Mouse (Mus musculus): ENCODE data around the gene Alpk1.

Gene Alpk1

DNA sequence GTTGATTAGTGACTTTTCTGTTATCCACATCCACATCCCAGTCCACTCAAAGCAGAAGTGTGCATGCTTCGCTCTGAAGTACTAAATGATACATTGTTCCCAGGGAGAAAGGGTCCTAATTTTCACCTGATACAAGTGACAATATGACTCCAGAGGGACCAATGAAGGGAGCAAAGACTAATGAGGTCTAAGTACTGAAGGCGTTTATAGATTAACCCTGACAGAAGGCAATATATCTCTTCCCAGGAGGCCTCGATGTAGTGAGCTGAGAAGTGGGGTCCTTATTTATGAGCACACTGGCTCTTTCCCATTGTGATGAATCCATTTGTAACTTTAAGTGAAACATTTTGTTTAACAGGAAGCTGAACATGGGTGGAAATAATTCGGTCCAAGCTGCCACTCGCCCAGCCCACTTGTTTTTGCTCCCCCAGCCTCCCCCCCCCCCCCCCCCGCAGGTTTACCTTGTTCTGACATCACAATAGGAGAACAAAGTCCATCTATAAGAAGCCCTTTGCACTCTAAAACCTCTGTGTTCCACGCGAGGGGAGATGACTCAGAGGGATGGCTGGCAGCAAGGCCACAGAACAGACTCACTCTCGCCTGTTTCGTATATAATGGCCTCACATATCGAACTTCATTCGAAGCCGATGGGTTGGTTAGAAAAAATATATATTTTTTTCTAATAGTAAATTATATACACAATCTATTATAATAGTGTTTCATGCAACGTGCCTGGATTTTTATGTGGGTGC, 36.5 kb downstream of the Alpk1 start:
- DNase-seq (ENCODE audit: low spot score in 2 of 2): no peak

DNA sequence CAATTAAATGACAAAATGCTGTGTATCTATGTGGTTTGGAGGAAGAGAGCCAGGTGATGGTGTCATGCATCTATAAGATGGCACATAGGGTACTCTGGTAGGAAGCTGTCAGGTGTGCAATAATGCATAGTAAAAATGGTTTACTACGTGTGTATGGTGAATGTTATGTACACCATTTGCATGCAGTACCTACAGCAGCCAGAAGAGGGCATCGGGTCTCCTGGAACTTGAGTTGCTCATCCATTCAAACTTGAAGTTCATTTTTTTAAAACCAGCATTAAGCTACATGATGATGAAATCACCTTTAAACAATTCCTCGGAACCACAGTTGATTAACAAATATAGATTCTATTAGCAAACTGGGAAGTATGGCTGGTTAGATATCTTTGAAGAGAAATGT, 38.9 kb downstream of the Alpk1 start:
- no peak for DNase-seq (ENCODE audit: low spot score in 2 of 2)

DNA sequence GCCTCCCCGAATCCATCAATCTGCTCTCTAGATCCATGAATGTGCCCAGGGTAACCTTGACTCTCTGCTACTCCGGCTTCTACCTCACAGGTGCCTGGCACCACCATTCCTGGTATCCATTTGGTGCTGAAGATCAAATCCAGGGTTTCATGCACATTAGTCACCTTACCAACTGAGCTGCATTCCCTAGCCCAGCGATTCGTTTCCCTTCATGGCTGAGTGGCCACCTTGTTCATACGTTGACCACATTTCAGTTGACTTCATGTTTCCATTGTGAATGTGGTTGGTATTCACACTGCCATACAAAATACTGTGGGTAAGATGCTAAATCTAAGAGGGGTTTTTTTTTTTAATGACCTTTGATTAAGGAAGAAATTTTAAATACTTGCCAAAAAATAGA, 42.5 kb downstream of the Alpk1 start:
- no peak for DNase-seq (ENCODE audit: low spot score in 2 of 2)

DNA sequence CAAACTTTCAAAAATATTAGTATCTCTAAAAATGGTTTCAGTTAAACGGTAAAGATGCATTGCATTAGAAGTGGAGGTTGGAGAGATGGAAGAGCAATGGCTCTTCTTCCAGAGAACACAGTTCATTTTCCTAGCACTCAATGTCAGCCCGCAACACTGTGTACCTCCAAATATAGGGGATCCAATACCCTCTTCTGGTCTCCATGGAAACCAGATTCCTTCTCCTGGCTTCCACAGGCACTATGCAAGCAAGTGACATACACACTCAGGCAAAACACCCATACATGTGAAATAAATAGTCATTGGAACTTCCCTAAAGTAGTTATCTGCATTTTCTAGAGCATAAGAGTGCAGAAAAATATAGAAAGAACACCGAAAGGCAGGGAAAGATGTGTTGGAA, 44.9 kb downstream of the Alpk1 start:
- no peak for DNase-seq (ENCODE audit: low spot score in 2 of 2)

DNA sequence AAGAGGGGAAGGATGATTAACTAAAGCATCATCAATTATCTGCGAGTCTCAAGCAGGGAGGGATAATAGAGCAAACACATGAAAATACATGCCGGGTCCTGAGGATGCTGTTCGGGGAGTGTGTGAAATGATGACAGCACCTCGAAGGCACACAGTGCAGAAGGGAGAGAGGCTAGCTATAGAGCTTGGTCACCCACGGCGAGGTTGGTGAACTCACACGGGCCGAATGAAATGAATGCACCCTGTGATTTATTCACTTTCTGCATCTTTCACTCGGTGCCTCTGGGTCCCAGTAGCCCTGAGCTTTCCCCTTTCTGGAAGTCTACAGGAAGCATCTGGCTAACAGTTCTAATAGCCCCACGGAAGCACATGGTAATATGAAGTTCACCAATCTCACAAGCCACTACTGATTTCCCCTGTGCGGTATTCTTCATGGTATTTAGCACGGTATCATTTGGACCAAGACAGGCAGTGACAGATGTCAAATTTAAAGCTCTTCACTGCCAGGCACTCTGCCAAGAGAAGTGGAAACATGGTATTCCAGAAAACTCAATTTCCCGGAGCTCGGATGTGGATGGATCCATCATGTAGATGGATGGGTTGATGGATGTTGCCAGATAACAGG, 50.7 kb downstream of the Alpk1 start:
- peak in 1 of 2 experiments; percentile 47 for DNase-seq (ENCODE audit: low spot score in 2 of 2)

DNA sequence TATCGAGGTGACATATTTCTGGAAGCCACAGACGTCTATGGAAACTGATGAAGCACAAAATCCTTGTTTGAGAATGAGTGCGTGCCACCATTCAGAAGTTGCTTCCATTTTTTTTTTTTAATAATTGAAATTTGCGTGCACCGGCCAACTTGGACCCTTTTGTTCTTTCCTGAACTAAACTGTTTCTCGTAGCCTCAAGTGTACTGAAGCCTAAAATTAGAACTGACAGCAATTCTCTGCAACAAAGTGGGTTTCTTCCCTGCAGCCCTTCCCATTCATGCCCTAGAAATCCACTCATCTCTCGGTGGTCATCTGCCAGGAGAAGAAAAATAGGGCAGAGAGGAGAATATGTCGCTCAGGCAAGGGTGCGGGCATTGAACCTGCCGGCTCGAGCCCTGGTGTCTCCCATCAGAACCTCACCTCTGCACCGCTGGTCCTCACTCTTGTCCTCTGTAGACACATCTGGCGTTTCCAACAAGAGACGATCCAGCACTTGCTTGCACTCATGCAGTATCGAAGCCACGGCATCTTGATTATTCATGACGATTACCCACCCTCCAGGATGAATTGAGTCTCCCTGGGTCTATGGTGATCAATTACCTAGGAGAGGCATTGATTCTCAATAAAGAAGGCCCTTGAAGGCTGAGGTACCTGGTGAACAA, 51.3 kb downstream of the Alpk1 start:
- peak in 1 of 2 experiments; percentile 44 for DNase-seq (ENCODE audit: low spot score in 2 of 2)

DNA sequence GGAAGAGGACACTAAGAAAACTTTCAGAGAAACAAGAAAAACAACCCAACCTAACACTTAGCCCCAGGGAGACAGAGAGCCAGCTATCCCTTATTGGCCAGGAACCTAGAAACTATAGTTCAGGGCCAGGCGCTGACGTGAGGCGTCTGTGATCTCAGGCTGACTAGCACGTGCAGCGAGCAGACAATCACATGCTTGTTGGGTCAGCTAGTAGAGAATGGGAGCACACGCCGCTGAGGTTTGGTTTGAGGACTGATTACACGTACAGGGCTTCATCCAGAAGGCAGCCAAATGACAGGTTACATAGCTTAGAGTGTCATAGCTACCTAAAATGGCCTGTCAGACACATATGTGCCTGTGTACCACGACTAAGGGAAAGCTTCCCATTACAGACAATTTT, 52.3 kb downstream of the Alpk1 start:
- DNase-seq (ENCODE audit: low spot score in 2 of 2): peak in 1 of 2 experiments; percentile 35

DNA sequence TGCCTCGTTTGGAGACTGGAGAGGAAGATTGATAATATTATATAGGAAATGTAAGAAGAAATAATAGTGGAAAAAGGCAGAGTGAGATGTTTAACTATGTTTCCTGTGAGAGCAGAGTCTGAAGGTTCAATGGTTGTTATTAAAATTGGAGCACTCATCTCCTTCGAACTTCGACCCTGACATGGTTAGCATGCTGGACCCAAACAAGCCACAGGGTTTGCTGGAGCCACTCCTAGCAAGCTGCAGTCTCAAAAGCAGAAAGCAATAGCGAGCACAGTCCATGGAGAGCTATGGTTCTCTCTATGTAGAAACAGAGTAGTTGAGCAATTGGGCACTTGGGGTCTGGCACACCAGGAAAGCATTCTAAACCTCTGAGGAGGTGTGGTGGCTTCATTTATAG, 59.4 kb downstream of the Alpk1 start:
- DNase-seq (ENCODE audit: low spot score in 2 of 2): peak in 1 of 2 experiments; percentile 29

DNA sequence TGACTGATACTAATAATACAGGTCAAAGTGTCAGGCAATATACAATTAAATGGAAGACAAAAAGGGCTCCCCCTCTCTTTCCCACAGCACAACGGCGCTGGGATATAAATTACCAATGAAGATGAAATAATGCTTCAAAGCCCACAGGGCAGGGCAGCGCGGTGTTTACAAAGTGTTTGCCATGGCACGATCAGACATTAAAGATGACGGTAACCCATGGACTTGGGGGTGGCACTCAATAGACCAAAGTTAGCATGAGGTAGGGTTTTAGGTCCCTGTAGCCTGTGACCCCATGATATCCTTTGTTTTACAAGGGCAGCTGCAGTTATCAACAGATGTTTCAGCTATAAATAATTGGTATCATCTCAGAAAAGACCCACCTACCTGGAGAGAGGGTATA, 60.3 kb downstream of the Alpk1 start:
- peak in 1 of 2 experiments; percentile 42 for DNase-seq (ENCODE audit: low spot score in 2 of 2)

DNA sequence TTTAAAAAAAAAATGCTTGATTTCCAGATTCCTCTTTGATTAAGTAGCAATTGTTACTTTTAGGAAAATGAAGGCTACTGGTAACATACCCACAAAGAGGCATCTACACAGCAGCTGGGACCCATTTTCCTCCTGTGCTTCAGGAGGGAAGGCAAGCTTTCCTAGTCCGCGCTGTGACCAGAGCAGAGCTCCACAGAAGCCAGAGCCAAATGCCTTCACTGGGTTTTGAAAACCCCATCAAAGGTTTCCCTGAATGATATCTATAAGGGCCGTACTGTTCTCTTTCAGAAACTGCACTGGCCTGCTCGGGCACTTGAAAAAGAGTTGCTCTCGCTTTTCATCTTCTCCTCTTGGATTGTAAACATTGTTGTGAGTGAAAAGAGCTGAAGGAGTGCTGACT, 60.7 kb downstream of the Alpk1 start:
- DNase-seq (ENCODE audit: low spot score in 2 of 2): no peak

DNA sequence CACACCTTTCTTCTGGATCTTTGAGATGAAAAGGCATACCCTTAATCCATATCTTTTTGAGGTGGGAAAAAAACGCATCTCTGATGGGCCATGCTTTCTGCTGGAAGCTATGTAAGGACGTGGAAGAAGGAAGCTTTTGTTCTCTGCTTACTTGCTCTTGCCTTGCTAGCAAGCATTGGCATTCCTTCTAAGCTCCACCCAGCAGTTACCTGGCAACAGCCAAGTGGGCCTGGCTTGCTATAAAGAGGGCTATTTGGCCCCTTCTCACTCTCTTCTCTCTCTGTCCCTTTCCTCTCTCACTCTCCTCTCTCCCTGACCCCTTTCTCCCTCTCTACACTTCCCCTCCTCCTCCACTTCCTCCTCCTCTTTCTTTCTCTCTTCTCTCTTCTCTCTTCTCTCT, 63.6 kb downstream of the Alpk1 start:
- no peak for DNase-seq (ENCODE audit: low spot score in 2 of 2)

DNA sequence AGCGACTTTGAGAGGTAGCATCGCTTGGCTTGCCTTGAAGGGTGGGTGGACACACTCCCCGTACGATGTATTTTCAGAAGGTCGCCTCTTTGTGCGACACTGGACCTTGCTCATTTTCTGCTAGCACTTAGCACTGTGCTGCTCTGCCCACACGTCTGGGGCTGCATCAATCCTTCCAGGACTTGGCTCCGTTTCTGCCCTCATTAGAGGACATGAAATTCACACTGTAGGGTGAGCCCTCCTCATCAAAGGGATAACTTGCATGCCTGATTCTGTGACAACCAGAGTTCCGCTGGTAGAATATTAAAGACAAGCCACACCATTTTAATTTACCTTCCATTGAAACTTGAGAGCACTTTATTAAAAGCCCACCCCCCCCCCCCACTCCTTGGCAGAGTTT, 67.2 kb downstream of the Alpk1 start:
- DNase-seq (ENCODE audit: low spot score in 2 of 2): no peak

DNA sequence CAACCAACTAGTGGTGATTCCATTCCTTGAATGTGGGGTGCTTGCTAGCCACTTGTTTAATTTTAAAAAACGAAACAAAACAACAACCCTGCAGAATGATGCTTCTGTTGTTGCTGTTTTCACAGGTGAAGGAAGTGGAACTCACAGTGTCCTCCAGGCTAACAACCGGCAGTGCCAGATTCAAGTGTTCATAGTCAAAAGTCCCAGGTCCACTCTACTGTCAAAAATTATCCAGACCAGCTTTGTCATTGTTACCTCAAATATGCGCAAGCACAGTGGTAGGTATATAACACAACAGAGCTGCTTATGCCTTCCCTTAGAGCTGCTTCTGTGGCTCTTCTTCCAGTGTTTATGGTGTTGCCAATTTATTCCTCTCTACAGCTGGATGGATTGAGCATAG, 68.8 kb downstream of the Alpk1 start:
- DNase-seq (ENCODE audit: low spot score in 2 of 2): no peak

DNA sequence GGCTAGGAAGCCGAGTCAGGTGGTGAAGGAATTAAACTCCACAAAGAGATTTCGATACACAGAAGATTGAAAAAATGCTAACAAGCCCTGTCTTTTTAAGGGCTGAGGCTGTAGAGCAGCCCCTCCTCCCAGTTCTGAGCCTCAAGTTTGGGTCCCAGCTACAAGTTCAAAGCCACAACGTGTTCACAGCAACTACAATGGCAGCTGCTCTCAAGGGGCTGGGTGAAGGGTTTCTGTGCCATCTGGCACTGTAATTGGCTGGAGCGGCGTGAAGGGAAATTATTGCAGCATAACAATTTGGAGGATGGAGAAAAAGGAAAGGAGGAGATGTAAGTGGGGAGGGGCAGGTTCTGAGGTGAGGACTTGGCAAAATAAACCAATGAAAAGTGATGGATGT, 73.2 kb downstream of the Alpk1 start:
- DNase-seq (ENCODE audit: low spot score in 2 of 2): no peak

DNA sequence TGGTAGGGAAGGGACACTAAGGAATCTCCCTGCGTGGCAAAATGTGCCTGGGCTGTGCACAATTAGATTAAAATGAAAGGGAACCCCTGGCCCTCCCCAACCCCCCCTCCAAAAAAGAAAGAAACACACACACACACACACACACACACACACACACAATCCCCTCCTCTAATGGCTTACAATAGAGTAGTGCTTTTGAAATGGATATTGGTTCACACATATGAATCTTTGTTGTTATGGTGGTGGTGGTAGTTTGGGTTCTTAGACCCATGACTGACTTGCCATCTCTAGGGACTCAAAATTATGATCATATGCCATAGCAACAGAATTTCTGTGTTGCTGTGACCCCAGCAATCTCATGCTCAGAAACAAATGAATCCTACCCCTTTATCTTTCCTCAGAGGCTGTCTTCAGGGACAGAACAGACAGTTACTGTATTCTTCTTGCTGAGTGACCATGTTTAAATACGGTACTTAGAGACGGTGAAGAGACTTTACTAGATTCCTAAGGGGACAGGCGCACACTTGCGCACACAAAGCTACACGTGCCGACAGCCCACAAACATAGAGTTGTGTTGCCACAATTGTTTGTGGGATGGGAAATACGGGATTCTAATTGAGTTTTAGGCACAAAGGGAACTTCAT, 73.8 kb downstream of the Alpk1 start:
- no peak for DNase-seq (ENCODE audit: low spot score in 2 of 2)

DNA sequence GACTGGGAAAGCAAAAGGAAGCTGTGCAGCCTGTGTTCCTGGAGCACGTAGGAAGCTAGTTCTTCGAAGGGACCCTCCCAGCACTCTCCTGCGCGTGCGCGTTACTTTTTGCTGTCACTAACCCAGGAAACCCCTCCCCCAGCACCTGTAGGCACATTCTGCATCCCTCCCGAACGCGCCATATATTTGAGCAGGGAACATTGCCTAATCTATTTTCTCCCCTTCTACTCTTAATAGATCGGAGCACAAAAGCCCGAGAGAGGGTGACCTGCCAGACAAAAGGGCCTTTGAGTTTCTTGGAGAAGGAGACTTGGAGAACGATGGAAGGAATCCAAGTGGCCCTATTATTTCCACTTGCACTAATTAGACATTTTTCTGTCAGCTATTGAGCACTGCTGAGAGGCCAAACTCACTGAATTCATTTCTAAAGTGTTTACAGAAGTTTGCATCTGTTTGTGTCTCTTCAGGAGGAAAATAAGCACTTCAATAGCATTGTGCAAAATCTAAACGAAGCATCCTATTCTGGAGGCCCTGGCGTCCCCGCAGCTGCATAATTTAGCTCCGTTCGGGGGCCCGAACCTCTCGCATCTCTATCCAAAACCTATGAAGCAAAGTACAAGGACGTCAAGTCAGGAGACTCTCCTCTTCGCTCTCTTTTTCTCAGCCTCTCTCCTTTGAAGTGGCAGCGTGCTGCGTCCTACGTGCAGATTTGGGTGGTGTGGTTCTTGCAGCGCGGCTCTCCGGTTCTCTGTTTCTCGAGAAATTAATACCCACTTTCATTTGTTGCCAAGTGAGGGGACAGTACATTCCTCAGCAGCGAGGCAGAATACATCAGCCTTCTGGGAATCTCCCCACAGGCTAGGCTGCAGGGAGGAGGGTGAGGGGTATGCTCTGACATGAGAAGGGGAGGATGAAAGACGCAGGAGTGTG, 74.5 kb downstream of the Alpk1 start:
- DNase-seq (ENCODE audit: low spot score in 2 of 2): no peak

DNA sequence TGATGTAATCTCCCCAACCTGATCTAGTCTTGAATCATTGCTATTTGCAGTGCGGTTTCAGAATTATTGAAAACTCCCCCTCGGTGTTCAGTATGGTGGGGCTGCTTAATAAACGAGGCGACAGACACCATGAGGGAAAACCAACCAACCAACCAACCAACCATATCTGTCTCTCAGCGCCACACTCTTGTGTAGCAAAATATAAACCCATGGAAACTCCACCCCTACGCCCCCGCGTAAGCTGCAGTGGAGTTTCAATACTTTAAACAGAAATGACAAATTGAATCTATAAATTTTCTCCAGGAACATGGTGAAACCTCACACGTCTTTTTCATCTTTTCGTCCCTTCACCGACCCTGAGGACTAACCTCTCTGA, 75.2 kb downstream of the Alpk1 start:
- DNase-seq (ENCODE audit: low spot score in 2 of 2): no peak

DNA sequence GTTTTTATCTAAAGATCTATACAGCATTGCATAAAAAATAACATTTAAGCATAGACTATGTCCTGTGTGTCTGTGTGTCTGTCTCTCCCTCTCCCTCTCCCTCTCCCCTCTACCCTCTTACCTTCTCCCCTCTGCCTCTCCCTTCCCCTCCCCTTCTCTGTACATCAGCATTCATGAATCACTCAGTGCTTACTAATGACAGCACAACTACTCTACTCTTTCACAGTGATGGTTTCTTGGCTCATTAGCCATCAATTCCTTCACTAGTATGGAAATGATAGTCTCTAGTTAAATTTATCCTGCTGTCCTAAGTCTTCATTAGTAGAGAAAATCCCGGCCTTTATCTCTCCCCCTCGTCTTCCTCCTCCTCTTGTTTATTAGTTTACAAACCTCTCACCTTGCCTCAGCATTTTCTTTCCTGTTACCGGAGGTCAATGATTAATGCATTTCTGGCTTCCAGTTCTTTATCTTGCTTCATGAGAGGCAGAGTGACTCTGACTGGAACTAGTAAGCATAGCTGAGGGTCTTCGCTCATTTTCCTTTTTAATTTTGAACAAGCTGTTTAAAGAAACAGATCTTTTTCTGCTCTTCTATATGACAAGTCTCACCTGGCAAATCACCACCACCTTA, 79.0 kb downstream of the Alpk1 start:
- no peak for DNase-seq (ENCODE audit: low spot score in 2 of 2)

DNA sequence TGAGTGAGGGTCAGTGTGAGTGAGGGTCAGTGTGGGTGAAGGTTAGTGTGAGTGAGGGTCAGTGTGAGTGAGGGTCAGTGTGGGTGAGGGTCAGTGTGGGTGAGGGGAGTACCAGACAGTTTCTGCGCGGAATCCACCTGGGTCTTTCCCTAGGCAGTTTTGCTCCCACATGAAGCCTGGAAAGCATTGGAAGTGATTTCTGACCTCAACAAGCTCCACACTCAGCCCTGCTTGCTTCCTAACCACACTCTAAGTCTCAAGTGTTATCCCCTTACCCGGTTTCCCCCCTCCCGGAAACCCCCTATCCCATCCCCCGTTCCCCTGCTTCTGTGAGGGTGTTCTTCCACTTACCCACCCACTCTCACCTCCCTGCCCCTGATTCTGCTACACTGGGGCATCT, 81.7 kb downstream of the Alpk1 start:
- DNase-seq (ENCODE audit: low spot score in 2 of 2): no peak

DNA sequence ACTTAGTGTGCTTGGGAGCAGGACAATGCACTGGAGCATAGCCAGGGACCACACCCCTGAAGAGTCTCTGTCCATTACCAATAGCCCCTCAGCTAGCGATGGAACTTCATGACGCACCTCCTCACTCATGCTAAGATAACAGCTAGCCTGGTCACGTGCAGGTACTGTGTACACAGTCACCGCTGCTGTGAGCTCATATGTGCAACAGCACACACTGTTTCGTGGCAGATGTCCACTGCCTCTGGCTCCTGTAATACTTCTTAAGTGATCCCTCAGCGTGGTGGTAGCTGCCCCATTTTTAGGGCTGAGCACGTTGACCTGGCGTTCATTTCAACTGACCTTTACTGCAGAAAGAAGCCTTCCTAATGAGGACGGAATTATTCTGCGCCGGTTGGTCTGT, 83.8 kb downstream of the Alpk1 start:
- no peak for DNase-seq (ENCODE audit: low spot score in 2 of 2)

Data from spleen, postnatal 4 days (tissue).